Mouse (Mus musculus) adipocyte (in vitro differentiated cells): ENCODE measurements at regions not wholly inside any gene's neighbourhood (a gene's known extent, or its start where the extent isn't known, plus 50 kb on each side); places are given as distances from the start of the nearest gene placed in this dataset.

Source experiments
- DNase-seq: peaks from one replicate; pipeline ENCODE4 v3.0.0-alpha.2; 2016; ENCODE audit warnings: low spot score

GRCm38 (mm10) chr2:117543301-117543782, 200.5 kb upstream of the Rasgrp1 start:
- DNase-seq, result peak; percentile 18

DNA sequence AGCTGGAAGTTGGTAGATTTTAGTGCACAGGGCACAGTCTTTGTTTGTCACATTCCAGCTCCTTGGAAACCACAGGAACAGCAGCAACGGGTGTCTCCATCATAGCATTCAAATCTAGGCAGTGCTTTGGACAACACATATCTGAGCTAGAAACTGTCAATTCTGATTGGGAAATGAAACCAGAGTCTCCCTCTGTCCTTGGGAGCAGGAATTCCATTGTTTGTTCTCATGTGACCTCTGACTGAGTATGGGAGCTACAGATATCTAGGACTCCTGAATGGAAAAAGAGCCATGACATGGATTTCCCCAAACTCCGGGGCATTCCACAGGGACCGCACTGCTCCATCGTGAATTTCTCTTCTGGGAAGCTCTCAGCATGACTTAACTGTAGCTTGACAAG, 205.5 kb upstream of the Rasgrp1 start:
- no peak for DNase-seq

- DNase-seq, result no peak
Measured at GRCm38 (mm10) chr2:117556301-117556700, 213.5 kb upstream of the Rasgrp1 start.

GRCm38 (mm10) chr2:117570987-117571386, 228.2 kb upstream of the Rasgrp1 start:
- no peak for DNase-seq

- DNase-seq, result no peak
Measured at GRCm38 (mm10) chr2:117587381-117587780, 244.6 kb upstream of the Rasgrp1 start.

DNA sequence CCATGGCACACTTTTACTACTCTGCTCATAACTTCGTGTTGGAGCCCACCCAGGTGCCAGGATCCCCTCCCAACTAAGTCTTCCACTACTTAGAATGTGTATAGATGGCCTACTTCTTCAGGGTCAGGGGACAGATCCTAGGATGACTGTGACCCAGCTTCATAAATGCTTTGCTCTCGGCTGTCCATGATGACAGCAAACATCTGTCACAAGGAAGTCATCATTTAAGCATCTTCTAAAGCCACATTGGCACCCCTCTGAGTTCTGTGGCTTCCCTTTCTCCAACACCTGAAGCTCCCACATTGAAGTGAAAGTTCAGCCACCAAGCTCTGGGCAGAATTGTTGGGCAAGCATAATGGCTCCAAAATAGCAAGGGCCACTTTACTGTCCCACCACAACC, 252.2 kb upstream of the Rasgrp1 start:
- no peak for DNase-seq

DNA sequence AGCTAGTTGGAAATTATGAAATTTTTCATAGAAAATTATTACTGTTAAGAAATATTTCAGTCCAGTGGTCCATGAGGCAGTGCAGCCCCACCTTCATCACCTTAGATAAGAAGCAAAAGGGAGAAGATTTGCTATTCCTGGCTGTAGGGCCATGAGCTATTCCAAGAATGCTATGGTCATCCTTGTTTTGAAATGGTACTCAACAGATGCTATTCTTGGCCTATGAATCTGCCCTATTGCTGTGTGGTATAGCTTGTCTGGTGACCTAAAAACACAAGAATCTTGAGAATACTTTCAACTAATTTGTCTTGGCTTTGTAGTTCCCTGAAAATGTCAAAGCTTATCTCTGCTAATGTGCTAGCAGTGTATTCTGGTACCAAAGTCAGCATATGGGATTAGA, 254.8 kb upstream of the Rasgrp1 start:
- DNase-seq, result no peak

- DNase-seq, result no peak
Measured at GRCm38 (mm10) chr2:117614772-117615171, 272.0 kb upstream of the Rasgrp1 start.

DNA sequence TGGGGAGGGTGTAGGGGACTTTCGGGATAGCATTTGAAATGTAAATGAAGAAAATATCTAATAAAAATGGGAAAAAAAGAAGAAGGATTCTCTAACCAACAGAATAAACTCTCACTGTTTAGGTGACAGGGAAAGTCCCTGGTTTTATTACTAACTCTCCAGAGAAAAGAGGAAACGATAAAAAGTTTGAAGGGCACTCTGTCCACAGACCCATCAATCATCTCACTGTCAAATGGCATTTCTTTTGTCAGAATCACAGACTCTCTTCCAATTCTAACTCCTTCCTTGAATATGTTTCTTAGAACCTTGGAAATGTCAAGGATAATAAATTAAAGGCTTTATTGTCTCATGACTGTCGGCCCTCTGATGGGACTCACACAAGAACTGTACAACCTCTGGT, 275.3 kb upstream of the Rasgrp1 start:
- DNase-seq, result no peak

GRCm38 (mm10) chr2:117623955-117624354, 281.2 kb upstream of the Rasgrp1 start:
- peak; percentile 41 for DNase-seq

DNA sequence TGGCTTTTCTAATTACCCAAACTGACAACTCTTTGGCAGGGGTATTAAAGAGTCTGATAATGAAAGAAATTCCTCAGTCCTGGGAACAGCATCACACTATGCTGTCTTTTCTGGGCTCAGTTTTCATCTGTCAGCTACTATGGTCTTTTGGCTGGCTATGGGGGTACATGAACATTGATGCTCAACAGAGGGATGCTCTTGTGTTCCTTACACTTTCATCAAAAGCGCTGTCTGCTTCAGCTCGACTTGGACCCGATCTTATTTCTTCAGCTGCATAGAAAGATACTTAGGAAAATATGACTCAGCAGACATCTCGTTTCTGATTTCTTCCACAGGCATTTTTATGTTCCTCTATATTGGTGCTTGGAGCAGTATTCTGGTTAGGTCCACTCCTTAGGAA, 292.1 kb upstream of the Rasgrp1 start:
- no peak for DNase-seq

- no peak for DNase-seq
Measured at GRCm38 (mm10) chr2:117637397-117637796, 294.6 kb upstream of the Rasgrp1 start.

DNA sequence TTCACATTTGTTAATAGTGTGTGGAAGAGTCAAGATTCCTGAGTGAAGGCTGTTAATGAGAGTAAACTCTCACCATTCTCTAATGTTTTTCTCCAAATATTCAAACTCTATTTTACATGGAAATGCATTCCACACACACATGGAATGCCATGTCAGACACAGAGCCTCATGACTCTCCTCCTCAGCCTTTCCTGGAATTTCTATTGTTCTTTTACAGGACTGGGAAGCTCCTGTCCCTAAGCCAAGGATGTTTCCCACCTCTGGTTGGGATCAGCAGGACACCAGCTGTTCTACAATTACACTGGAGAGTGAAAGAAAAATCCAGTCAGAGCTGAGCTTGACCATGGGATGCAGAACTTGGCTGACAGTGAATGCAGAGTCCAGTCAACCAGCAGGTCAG, 309.3 kb upstream of the Rasgrp1 start:
- no peak for DNase-seq

- no peak for DNase-seq
Measured at GRCm38 (mm10) chr2:117652647-117653046, 309.8 kb upstream of the Rasgrp1 start.

- no peak for DNase-seq
Measured at GRCm38 (mm10) chr2:117656546-117657175, 313.9 kb upstream of the Rasgrp1 start.

DNA sequence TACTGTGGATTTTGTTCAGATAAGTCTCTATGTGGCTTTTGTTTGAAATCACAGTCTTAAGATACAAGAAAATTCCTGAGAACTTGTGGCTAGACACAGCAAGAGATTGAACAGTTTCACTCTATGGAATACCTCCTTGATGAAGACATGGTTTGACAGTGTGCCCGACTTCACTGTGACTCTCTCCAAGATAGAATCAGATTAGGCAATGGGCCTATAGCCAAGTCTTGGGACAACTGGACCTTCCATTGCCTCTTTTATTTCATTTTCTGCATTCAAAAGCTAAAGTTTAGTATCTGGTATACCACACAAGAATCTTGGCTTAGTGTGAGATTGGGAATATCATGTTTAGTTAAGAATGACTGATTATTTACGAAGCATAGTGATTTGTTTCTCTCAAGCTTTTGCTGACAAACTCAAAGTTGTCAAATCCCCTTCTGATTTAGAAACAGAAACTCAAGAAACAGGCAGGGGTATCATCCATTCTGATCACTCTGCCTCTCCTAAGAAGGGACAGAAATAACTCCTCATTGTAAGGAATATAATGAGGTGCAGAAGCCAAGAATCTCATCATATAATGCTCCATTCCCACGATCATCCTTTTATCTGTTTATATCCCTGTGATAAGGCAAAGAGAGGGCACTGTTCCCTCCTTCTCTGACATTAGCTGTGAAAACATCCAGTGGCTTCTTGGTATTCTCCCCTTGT, 317.6 kb upstream of the Rasgrp1 start:
- peak; percentile 56 for DNase-seq

DNA sequence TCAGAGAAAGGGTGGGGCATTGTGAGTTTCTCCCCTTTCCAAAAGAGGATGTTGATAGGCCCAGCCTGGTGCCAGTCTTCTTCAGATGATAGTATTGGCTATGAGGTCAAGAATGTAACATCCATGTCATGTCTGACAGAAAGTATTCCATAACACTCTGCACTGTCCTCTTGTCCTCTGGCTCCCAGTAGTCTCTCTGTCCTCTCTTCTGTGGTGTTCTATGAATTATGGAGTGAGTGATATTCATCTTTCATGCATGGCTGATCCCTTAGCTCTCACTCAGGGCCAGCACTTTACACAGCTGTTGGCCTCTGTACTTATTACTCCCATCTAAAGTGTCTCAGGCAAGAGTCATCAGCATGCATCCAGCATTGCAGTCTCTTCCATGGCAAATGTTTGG, 319.9 kb upstream of the Rasgrp1 start:
- DNase-seq, result no peak

GRCm38 (mm10) chr2:117666528-117666927, 323.7 kb upstream of the Rasgrp1 start:
- no peak for DNase-seq

DNA sequence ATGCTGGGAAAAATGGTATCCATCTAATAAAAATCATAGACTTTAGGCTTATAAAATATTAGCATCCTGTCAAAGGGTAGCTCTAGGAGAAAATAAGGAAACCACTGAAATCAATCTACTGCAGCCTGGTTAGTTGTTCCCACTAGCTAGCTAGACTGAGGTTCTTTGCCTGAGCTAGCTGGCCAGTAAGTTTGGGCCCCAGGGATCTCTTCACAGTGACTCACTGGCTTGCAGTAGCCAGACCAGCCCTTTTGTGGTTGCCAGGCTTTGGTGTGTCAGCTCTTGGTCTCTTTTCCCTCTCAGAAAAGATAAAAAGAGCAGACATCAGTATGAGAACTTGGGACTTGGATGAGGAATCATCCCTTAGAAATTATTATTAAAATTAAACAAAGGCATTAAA, 325.3 kb upstream of the Rasgrp1 start:
- DNase-seq, result peak; percentile 19

DNA sequence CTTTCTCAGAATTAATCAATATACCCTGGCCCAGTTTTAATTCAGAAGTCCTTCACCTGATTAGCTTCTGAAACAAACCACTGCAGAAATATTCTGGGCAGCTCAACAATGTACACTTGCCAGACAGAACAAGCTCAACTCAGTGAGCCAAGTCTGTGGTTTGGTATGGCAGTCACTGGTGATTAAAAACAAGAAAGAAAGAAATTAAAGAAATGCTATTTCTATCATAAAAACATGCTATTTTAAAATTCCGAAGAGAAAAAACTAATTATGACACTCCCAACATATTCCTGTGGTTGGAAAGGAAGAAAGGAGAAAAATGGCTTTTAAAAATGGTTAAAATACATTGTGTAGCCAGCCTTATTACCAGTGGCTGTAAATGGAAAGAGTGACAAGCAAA, 332.1 kb upstream of the Rasgrp1 start:
- DNase-seq, result no peak

DNA sequence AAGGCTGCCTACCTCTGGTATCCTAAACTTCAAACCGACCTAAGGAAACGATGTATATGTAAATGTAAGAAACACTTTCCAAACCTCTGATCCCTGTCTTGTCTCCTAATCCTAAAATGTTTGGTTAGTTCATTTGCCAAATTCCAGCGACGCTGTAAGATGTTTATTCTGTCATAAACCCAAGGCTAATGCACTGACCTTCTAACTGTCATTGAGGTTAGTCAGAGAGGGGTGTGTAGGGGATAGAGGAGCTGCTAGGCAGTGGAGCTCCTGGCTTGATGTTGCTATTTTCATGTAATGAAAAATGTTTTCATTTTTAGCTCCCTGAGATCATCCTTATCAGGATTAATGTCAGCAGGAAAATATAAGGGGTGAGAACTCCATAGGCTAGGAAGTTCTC, 335.8 kb upstream of the Rasgrp1 start:
- no peak for DNase-seq

GRCm38 (mm10) chr2:117685836-117686453, 343.1 kb upstream of the Rasgrp1 start:
- DNase-seq, result no peak

DNA sequence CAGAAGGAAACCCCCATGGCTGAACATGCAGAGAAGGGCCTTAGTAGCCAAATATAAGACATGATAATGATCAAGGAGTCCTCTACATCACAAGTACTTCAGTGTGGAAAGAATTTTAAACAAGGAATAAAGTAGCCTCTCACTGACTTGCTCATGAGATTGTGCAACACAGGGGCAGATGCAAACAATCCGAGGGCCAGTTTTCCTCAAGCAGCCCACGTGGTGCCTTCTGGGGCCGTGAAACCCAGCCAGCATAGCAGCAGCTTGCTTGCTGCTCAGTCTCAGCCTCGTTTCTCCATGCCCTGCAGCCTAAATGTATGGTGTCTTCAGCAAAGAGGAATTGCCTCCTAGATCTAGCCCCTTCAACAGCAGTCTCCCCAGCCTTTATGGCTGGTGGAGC, 350.7 kb upstream of the Rasgrp1 start:
- peak; percentile 45 for DNase-seq
